Mouse (Mus musculus) adrenal gland, postnatal 10 days (tissue): Measurements from ENCODE around the gene Socs7. TPM values are rescaled to one million over a fixed set of nuclear protein-coding genes. Genes with fewer than 3 reads are reported as not detected.
"Not testable (repeated sequence)": the region's sequence is repeated elsewhere in the genome, so short reads cannot be mapped to it uniquely, and the experiment has no call there.

ENCODE experiments used
- DNase-seq: peaks from one replicate; pipeline ENCODE4 v3.0.0; 2021; ENCODE audit warnings: mixed read lengths
- long read RNA-seq, 2 experiments: library from polyadenylated mRNA; stranded (forward); transcript quantifications; one replicate each; pipeline ENCODE4 v2.0.0; 2021
- total RNA-seq, 2 experiments: library from RNA; stranded (reverse); gene quantifications; 2 replicates each; pipeline ENCODE4 v1.2.3; 2021

Socs7 gene
- 10 to 100 TPM; 16.9 to 20.1 TPM for total RNA-seq
- long read RNA-seq, experiment 1, partial matches to known transcripts, result 0 of 17 reads
- long read RNA-seq, experiment 1, other reads (novel, unspliced or antisense), result 17 of 17 reads
- long read RNA-seq, experiment 2, partial matches to known transcripts, result 0 of 1 reads
- long read RNA-seq, experiment 2, other reads (novel, unspliced or antisense), result 1 of 1 reads

- peak; percentile 98 for DNase-seq
These were observed at the start of gene Socs7 for GRCm38 (mm10) chr11:97361948-97362648. TSS of gene Socs7 (plus strand) at chr11:97362551.

GRCm38 (mm10) chr11:97312871-97313270 lies 49.5 kb upstream of the Socs7 start:
- DNase-seq, result not testable (repeated sequence)

- no peak for DNase-seq
These were observed 48.2 kb upstream of the Socs7 start for GRCm38 (mm10) chr11:97314110-97314509.

- DNase-seq, result no peak
These were observed 47.4 kb upstream of the Socs7 start for GRCm38 (mm10) chr11:97314751-97315503.

- DNase-seq, result peak; percentile 99
These were observed 46.5 kb upstream of the Socs7 start, which contains the start of gene Mrpl45 for GRCm38 (mm10) chr11:97315504-97316503. TSS of gene Mrpl45 (plus strand) at chr11:97315716.

- DNase-seq, result no peak
These were observed 41.2 kb upstream of the Socs7 start for GRCm38 (mm10) chr11:97321197-97321596.

GRCm38 (mm10) chr11:97321894-97322600 lies 40.3 kb upstream of the Socs7 start:
- not testable (repeated sequence) for DNase-seq

- DNase-seq, result no peak
These were observed 37.1 kb upstream of the Socs7 start for GRCm38 (mm10) chr11:97325224-97325623.

GRCm38 (mm10) chr11:97328148-97328547 lies 34.2 kb upstream of the Socs7 start:
- peak; percentile 78 for DNase-seq

GRCm38 (mm10) chr11:97330315-97330714 lies 32.0 kb upstream of the Socs7 start:
- DNase-seq, result no peak

- DNase-seq, result peak; percentile 48
These were observed 30.8 kb upstream of the Socs7 start for GRCm38 (mm10) chr11:97331231-97332190.

- no peak for DNase-seq
These were observed 29.3 kb upstream of the Socs7 start for GRCm38 (mm10) chr11:97333044-97333443.

- no peak for DNase-seq
These were observed 28.5 kb upstream of the Socs7 start for GRCm38 (mm10) chr11:97333896-97334295.

GRCm38 (mm10) chr11:97334400-97334799 lies 28.0 kb upstream of the Socs7 start:
- DNase-seq, result no peak

GRCm38 (mm10) chr11:97336238-97336637 lies 26.1 kb upstream of the Socs7 start:
- no peak for DNase-seq

- no peak for DNase-seq
These were observed 25.5 kb upstream of the Socs7 start for GRCm38 (mm10) chr11:97336751-97337345.

GRCm38 (mm10) chr11:97337363-97337762 lies 25.0 kb upstream of the Socs7 start:
- DNase-seq, result no peak

GRCm38 (mm10) chr11:97338302-97338976 lies 23.9 kb upstream of the Socs7 start:
- no peak for DNase-seq

- DNase-seq, result peak; percentile 84
These were observed 23.4 kb upstream of the Socs7 start for GRCm38 (mm10) chr11:97338977-97339315.
